In the genomic region with DNA sequence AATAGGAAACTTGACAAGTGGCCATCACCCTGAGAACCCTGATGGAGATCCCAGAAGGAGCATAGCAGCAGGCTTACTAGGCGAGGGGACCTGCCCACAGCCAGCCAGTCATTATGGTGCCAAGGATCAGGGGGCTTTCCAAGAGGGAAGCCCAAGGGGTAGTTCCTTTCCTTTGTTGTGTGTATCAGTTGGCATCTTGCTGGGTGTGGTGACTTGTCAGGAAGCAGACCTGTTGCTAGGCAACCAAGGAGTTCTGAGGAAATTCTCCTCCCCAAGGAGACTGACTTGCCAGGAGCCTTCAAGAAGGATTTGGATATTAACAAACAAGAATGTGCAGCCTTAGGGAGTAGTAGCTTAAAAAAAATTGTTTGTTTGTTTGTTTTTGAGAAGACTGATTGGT, we compare ENCODE assay signal across 11 mouse cellular contexts. TPM values are rescaled to one million over a fixed set of nuclear protein-coding genes. Genes with fewer than 3 reads are reported as not detected.
A peak's percentile ranks its signal among the peaks of the same experiment; 100 is the strongest.
DNase-seq lines count a peak whose midpoint lies in the region; ATAC-seq lines count a peak whose summit lies in the region.
"Had no signal": no experiment of that assay in that cellular context is flagged by ENCODE, and none has a peak within 500 bp of the region (broad histone marks: within the 10 kb centered on the region; RNA-seq: fewer than 3 reads in every experiment).

No protein-coding gene starts in this region.

- H3K9me3 ChIP-seq in kidney, embryonic 16.5 days (ENCODE audit: low read length) = peaks cover 18% of the 10 kb centered on the region
- 0 out of 2 replicates have a peak, but pooled peaks cover 4% of the 10 kb centered on the region for H3K9me3 ChIP-seq in neural tube, embryonic 15.5 days (replicated peaks)

- no peak overlapping the region for H3K27ac ChIP-seq in kidney, embryonic 16.5 days (ENCODE audit: low read length)
- H3K27ac ChIP-seq in neural tube, embryonic 15.5 days (replicated peaks) = no peak overlapping the region
- H3K27ac ChIP-seq: liver, embryonic 14.5 days had no signal

- no peaks in the 10 kb centered on the region for H3K4me1 ChIP-seq in kidney, embryonic 16.5 days (ENCODE audit: insufficient read depth, low read length)
- no peaks in the 10 kb centered on the region for H3K4me1 ChIP-seq in neural tube, embryonic 15.5 days

- no peak for ATAC-seq in kidney, embryonic 16.5 days (ENCODE audit: low FRiP score, low TSS enrichment)
- no peak for ATAC-seq in neural tube, embryonic 15.5 days (ENCODE audit: low FRiP score)

- no peak overlapping the region for H3K4me3 ChIP-seq in kidney, embryonic 16.5 days (ENCODE audit: low read length)
- H3K4me3 ChIP-seq in neural tube, embryonic 15.5 days (replicated peaks) = no peak overlapping the region

- peak; percentile 53 for DNase-seq in adrenal gland, postnatal 14 days
- DNase-seq in adrenal gland, postnatal 4 days (ENCODE audit: low spot score in 2 of 2) = no peak
- DNase-seq in kidney, adult 9 months = peak; percentile 57
- DNase-seq in R1 (ENCODE audit: low read depth, low spot score) = peak; percentile 70
- DNase-seq in induced T-regulatory cell, adult 2 months (ENCODE audit: low read depth) = peak; percentile 43
- no peak for DNase-seq in yolk sac, embryonic 10.5 days (ENCODE audit: low spot score)
- DNase-seq: adrenal gland, adult 8-10 months had no signal

- H3K4me2 ChIP-seq in kidney, embryonic 16.5 days (replicated peaks; ENCODE audit: low read depth, low read length) = no peak overlapping the region
- no peak overlapping the region for H3K4me2 ChIP-seq in neural tube, embryonic 15.5 days

- 84% methylated on average over 1 of the region's 1 CpGs for WGBS in kidney, embryonic 16.5 days
- 72% methylated on average over 1 of the region's 1 CpGs for WGBS in neural tube, embryonic 15.5 days

- no peak overlapping the region for H3K9ac ChIP-seq in kidney, embryonic 16.5 days (replicated peaks; ENCODE audit: low read length)
- H3K9ac ChIP-seq in neural tube, embryonic 15.5 days (replicated peaks) = no peak overlapping the region
- H3K9ac ChIP-seq: liver, embryonic 14.5 days had no signal

- no peaks in the 10 kb centered on the region for H3K36me3 ChIP-seq in kidney, embryonic 16.5 days (ENCODE audit: insufficient read depth, low read length)
- H3K36me3 ChIP-seq in neural tube, embryonic 15.5 days = no peaks in the 10 kb centered on the region

- no peaks in the 10 kb centered on the region for H3K27me3 ChIP-seq in kidney, embryonic 16.5 days (ENCODE audit: insufficient read depth, low read length)
- H3K27me3 ChIP-seq in neural tube, embryonic 15.5 days (replicated peaks) = no peaks in the 10 kb centered on the region

RNA-seq across cellular contexts. Expression of gene Mgst2, which starts 25.7 kb away (rescaled TPM):
- total RNA-seq in adrenal gland, postnatal 14 days (2021) = 65.8 and 71.2 TPM in 2 replicates
- 10 to 100 TPM; 63.7 to 69.5 TPM for total RNA-seq in adrenal gland, postnatal 4 days (2021)
- polyA plus RNA-seq in kidney, embryonic 16.5 days (2015; fragmentation: Nextera tagmentation; extraction: Ambion mirVana) = 1.1 and 1.6 TPM in 2 replicates
- polyA plus RNA-seq in neural tube, embryonic 15.5 days (2015; fragmentation: Nextera tagmentation; extraction: Ambion mirVana) = 0.88 and 9.5 TPM in 2 replicates
- total RNA-seq: layer of hippocampus, adult 18-20 months had no signal

Comparison
In these comparisons a context has a peak if more than half of its experiments do, and no peak if none do; other contexts are left out.
1. DNase-seq: peak in adrenal gland, postnatal 14 days (single experiment), kidney, adult 9 months (single experiment), R1 (single experiment) and induced T-regulatory cell, adult 2 months (single experiment); none in adrenal gland, postnatal 4 days (0 of 2) and yolk sac, embryonic 10.5 days (single experiment).